Mouse (Mus musculus) 3T3-L1 (cell line): Measurements from ENCODE around the gene Zfp142.

Experiments
- DNase-seq: peaks from one replicate; pipeline ENCODE4 v3.0.0-alpha.2; 2015; ENCODE audit warnings: low read depth, low spot score

The Zfp142 gene

DNA sequence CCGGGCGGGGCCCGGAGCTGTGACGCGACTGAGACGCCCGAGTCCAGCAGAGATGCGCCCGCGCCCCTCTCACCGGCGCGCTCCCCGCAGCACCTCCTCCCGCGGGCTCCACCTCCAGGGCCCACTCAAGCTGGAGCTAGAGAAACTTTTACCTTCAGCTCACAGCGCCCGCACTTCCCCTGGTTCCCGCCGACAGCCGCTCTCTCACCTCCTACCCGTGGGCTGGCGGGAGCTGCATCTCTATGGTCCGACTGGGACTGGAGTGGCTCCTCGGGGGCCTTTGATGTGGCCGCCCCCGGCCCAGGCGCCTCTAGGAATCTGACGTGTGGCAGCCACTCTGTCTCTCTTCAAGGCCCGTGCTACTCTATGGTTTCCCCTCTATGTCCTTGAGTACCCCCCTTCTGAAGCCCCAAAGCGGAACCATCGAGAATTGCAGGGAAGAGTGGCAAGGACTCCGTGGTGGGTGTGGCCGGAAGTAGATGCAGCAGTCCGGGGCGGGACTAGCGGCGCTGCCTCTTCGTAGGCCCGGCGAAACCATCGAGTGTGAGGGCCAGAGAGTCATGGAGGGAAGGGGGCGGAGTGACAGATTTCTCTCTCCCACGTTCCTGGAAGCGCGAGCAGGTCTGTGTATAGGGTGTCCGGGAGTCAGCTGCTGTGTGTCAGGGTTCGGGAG lies at the start of gene Zfp142, which contains the start of gene Bcs1l:
Gene Zfp142, minus strand, starts transcription at position 474 of the 673 bp plus-strand sequence.
Gene Bcs1l, plus strand, starts transcription at position 517 of the 673 bp plus-strand sequence.
- DNase-seq = peak; percentile 99

GRCm38 (mm10) chr1:74632734-74633133 lies 44.7 kb upstream of the Zfp142 start:
- DNase-seq = no peak

DNA sequence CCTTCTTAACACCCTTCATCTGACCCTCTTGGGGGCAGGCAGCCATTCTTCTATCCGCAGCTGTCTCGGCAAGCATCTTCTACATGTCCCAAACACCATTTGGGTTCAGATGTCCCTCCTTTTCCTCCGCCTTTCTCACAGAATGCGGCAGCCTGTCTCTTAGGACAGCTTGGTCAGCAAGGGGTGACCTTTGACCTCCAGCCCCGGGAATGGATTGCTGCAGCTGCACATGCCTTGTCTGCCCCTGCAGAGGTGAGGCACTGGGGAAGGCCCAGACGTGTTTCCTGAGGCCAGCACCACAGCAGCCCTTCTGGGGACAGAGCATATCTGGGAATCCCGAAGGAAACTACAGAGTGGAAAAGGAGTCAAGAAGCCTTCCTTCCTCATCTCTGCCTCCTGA lies 40.0 kb upstream of the Zfp142 start:
- DNase-seq = no peak

GRCm38 (mm10) chr1:74626076-74626475 lies 38.0 kb upstream of the Zfp142 start:
- DNase-seq = no peak

- no peak for DNase-seq
Measured at GRCm38 (mm10) chr1:74624183-74624582, 36.1 kb upstream of the Zfp142 start.

DNA sequence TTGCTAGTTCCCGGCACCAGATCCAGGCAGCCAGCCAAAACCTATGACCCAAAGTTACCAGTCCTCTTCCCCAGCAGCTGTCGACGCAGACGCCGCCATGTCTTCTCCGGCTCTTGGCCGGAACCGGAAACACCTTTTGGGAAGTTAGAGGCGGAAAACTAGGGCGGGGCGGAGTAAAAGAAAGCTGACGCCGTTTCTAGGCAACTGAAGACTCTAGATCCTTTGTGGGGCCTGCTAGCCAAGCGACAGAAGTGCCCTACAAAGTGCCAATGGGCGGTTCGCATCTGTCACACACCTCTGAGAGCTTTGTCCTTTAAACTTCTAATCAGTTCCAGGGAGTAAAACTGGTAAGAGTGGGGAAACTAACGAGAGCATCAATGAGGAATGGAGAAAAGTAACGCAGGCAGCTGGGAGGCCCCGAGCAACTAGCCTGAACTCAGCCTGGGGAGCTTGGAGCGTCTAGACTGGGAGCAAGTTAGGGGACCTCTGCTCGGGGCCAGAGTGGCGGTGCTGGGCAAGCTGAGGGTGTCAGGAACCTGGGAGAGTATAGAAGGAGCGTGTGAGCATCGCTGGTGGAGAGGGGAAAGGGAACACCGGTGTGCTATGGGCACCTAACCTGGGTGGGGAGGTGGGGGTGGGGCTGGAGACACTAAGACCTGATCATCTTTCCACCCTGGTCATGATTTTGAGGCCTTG lies 13.4 kb upstream of the Zfp142 start, which contains the start of the genes Rnf25 and Stk36:
Gene Rnf25, minus strand, starts transcription at position 131 of the 696 bp plus-strand sequence.
Gene Stk36, plus strand, starts transcription at position 179 of the 696 bp plus-strand sequence.
- DNase-seq = peak; percentile 95

- DNase-seq = peak; percentile 39
Measured at GRCm38 (mm10) chr1:74600501-74601266, 12.6 kb upstream of the Zfp142 start.

GRCm38 (mm10) chr1:74594434-74594833 lies 6.4 kb upstream of the Zfp142 start:
- DNase-seq = no peak

GRCm38 (mm10) chr1:74587233-74587772 lies 743 bp downstream of the Zfp142 start:
- DNase-seq = no peak

DNA sequence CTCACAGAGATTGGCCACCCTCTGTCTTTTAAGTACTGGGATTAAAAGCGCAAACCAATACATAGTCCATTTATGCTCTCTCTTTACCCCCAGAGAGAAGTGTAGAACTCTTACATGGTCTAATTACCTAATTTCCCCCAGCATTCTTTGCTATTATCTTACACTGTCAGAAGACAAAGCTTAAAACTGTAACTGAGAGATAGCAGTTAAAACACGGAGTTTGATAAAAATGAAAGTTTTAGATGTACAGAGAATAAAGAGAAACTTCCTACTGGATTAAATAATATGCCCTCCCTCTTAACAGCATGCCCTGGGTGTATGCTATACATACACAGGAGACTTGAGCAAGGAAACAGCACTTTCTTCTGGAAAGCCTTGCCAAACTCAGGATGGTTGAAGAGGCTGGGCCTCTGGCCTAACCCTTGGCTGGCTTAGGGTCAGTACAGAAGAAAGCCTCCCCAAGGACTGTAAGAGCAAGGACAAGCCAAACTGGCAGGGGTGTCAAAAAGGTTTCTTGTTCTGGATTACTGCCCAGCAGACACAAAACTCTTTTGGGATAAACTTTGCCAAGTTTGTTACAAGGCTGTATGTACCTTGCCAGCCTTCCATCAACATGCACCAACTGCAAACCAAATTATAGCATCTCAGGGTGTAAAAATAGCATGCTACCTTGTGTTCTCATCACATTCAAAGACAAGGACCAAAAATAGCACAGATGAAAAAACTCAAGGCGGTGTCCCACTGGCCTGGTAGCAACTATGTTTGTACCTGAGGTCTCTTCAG lies 3.2 kb downstream of the Zfp142 start:
- no peak for DNase-seq

DNA sequence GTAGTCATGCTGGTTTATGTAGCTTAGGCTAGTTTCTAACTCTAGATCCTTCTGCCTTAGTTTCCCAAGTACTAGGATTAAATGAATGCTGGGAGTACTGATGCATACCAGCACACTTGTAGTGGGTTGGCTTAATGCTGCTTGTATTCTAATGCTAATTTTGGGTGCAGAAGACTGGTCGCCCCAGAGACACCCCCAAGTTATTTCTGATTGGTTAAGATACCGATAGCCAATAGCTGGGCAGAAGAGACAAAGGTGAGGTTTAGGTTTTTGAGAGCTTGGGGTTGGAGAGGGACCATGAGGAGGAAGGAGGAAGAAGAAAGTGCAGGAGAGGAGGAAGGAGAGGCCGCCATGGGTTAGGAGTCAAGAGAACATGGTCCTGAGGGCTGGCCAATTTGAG lies 5.4 kb downstream of the Zfp142 start:
- DNase-seq = no peak

- no peak for DNase-seq
Measured at GRCm38 (mm10) chr1:74569739-74570719, 18.0 kb downstream of the Zfp142 start.

DNA sequence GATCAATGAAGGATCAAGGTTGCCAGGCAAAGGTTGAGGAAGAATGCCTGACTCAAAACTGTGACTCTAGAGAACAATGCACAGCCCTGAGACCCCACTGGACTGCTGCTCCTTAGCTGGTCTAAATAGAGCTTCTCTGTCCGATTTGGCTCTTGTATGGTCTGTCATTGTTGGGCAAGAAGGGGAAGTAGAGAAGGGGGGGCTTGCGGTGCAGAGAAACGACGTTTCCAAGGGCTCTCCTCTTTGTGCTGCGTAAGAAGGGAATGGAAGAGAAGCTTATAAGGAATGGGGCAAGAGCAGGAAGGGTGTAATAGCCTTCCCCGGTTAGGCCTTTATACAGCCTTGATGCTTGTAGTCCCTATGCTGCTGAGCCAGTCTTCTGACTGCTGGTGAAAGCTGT lies 22.2 kb downstream of the Zfp142 start:
- no peak for DNase-seq

DNA sequence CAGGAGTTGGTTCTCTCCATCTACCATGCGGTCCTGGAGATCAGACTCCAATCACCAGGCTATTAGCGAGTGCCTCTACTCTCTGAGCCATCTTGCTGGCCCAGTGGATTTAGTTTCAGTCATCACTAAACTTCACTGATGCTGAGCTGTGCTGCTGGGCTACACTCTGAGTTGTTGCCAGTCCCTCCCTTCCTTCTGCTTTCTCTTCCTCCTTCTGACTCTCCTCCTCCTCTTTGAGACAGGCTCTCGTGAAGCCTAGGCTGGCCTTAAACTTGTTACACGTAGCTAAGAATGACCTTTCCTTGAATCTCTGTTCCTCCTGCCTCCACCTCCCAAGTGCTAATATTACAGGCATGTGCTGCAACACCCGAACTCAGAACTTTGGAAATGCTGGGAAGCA lies 29.0 kb downstream of the Zfp142 start:
- DNase-seq = no peak

DNA sequence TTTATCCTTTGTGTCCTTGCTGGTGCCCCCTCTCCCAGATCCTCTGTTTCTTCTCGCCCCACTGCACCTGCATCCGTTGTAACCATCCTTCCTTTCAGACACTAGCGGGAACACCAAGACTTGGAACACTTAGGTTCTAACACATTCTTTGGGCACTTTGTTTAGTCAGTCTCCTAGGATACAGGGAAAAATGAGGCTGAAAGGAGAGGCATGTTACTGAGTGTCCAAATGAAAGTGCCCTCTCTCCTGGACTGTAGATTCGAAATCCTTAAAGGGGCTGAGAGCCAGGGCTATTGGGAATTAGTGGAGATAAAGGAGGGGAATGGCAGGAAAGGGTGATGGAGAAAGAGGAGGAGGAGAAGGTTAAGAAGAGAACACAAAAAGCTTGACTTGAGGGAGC lies 43.9 kb downstream of the Zfp142 start, which contains the start of gene Usp37:
Gene Usp37, minus strand, starts transcription at position 101 of the 400 bp plus-strand sequence.
- no peak for DNase-seq

- peak; percentile 52 for DNase-seq
Measured at GRCm38 (mm10) chr1:74542451-74542961, 45.5 kb downstream of the Zfp142 start, which contains the start of gene Plcd4. Gene Plcd4, plus strand, starts transcription at chr1:74542888.

DNA sequence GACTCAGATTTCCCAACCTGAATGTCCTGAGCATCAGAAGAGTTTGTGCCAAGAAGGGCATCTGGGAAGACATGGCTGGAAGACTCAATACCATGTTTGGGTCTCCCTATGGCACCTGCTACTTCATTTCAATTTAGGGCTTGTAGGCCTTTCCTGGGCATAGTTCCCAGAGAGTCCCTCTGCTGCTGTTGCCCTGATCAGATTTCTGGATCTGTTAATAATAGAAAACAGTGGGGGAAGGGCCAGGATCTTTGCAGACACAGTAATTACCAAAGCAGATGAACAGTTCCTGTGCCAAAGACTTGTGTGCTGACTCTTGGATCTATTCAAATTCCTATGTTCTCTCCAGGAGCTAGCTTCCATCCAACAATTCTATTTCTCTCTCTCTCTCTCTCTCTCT lies 49.4 kb downstream of the Zfp142 start:
- DNase-seq = no peak

- no peak for DNase-seq
Measured at GRCm38 (mm10) chr1:74528589-74528988, 59.5 kb downstream of the Zfp142 start.

DNA sequence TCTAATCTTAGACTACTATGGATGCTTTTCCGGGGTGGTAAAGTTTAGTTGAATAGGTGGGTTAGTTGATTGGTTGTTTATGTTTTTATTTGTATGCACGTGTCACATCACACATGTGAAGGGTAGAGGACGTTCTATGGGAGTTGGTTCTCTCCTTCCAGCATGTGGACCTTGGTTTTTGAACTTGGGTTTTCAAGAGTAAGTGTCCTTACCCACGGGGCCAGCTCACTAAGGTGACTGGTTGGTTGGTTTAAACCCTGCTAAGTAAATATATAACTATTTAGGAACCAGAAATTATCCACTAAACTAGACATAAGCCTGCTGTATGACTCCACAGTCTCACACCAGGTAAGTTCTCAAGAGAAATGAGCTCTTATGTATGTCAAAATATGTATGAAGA lies 63.3 kb downstream of the Zfp142 start:
- no peak for DNase-seq

DNA sequence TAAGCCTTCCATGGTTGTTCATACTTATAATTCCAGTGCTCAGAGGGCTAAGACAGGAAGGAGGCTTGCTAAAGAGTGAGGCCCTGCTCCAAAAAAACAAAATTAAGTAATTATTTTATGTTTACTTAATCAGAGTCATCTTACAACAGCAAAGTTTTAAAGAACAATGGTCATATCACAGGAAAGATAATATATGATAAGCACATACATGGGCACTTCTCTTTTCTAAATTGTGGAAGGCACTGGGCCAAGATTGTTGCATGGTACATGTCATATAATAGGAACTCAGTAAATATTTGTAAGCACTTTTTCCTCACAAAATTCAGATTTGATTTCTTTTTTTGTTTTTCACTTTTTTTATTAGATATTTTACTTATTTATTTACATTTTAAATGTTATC lies 68.2 kb downstream of the Zfp142 start:
- no peak for DNase-seq
